Mouse (Mus musculus): ENCODE data around the gene Lbx1. TPM values are rescaled to one million over a fixed set of nuclear protein-coding genes. Genes with fewer than 3 reads are reported as not detected.

The Lbx1 gene
- total RNA-seq, 2 experiments from 2014 or later, result 0.30 to 1.4 TPM

- no peak for DNase-seq
Observed at GRCm38 (mm10) chr19:45234191-45234770, 1.3 kb downstream of the Lbx1 start.

GRCm38 (mm10) chr19:45233496-45234127 is 2.0 kb downstream of the Lbx1 start:
- no peak for DNase-seq

GRCm38 (mm10) chr19:45232443-45233410 is 2.9 kb downstream of the Lbx1 start:
- DNase-seq, result no peak

DNA sequence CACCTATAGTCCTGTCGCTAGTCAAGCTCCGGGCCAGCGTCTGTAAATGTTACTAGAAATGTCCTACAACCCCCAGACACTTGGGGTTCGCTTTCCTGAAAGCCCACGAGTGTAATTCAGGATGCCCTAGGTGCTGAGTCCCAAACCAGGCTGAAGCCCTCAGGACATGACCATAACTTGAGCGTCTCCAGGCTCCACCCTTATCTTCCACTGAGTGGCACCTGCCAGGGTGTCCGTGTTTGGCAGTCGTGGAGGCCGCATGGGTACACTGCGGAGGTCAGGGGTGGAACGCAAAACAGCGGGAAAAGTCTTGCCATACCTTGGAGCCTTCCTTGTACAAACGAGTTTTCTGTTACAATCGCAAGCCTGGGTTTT is 3.6 kb downstream of the Lbx1 start:
- no peak for DNase-seq

DNA sequence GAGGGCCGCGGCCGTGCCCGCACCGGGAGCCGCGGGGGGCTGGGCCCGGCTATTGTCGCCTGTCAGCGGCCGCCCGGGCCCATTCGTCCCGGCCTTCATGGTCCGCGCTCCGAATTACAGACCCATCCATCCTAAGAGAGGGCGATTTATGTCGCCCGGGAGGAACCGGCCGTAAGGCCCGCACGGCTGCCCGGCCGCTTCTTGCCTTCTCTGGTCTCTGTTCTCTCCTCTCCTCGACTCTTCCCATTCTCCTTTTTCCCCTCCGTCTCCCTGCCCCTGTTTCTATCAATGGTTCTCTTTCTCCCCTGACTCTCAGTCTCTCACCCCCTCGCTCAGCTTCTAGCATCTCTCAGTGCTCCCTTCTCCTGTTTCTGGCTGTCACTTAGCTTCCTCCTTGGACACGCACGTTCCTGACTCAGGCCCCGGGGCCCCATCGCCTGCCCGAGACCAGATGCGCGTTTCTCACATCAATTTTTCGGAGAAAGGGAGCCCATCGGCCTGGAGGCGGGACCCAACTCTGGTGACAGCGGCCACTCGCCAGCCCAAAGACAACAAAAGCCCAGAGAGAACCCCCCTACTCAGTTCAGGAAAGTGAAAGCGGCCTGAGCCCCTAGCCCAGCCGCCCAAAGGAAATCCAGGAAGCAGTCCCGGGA is 4.1 kb downstream of the Lbx1 start:
- DNase-seq, result no peak

DNA sequence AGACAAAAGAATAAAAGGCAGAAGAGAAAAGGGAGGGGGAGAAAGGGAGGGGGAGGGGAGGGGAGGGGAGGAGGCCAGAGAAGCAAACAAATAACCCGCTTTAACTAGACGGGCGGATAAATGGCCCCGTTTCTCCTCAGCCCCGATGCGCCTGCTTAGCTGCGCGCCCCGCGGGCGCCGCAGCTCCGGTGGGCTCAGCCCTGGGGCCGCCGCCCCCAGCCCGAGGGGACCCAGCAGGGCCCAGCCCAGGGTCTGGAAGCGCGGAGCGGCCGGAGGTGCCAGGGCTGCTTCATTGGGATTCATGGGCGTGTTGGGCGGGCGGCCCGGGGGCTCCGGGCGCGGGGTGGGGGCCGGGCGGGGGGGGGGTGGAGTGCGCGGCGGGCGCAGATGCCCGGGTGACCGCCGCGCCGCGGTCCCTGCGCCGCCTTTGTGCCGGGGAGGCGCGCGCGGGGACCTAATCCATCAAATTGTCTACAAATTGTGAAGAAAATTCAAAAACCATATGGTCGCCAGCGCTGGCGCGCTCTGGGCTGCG is 4.7 kb downstream of the Lbx1 start:
- no peak for DNase-seq

DNA sequence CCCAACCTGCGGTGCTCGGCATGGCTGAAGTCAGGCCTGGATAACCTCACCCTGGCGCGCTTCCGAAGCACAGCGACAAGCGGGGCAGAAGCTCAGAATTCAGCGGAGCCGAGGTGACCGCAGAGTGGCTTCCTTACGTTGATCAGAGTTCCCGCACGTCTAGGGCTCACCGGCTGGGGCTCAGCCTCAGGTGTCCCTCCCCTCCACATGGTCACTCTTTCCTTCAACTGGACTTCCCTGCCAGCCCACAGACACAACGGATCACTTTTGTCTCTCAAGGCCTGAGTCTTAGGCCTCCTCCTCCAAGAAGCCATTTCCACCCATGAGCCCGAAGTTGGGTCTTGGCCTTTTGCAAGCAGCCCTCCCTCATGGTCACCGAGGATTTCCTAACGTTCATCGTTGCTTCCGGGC is 5.4 kb downstream of the Lbx1 start:
- DNase-seq, result no peak

GRCm38 (mm10) chr19:45229378-45230135 is 6.1 kb downstream of the Lbx1 start:
- DNase-seq, result no peak

DNA sequence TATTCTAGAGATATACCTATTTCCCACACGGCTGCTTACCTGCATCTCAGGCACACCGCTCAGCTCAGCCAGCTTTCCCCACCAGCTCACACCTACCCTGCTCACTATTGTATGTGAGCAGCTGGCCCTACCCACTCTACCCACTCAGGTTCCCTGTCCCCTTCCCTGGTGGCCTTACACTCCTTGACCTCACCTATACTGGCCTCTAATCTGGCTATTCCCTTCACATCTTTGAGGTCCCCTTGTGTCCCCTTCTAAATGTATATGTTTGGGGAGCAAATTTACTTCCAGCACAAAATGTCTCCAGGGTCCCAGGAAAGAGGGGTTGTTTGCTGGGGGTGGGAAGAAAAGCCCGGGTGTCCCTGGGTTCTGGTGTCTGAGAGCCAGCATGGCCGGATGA is 6.8 kb downstream of the Lbx1 start:
- no peak for DNase-seq

- DNase-seq, result no peak
Observed at GRCm38 (mm10) chr19:45228097-45228496, 7.5 kb downstream of the Lbx1 start.

- DNase-seq, result no peak
Observed at GRCm38 (mm10) chr19:45227671-45228070, 7.9 kb downstream of the Lbx1 start.

- no peak for DNase-seq
Observed at GRCm38 (mm10) chr19:45227049-45227448, 8.6 kb downstream of the Lbx1 start.

GRCm38 (mm10) chr19:45226246-45226645 is 9.4 kb downstream of the Lbx1 start:
- DNase-seq, result no peak

DNA sequence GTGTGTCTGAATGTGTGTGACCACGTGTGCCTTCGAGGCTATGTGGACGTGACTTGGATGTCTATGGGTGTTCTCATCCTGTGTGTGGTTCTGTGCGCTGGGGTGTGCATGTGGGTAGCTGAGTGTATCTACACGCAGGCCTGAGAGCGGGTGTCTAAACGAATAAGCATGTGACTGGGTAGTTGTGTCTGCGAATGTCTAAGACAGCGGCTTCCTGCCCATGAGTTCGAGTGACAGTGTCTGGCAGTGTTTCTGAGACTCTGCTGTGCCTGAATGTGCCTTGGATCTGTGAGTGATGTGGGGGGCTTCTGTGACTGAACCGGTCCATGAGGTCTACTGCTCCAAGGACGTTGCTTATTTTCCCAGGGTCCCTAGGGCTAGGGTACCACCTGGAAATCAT is 10.5 kb downstream of the Lbx1 start:
- DNase-seq, result no peak

- DNase-seq, result no peak
Observed at GRCm38 (mm10) chr19:45224286-45224559, 11.4 kb downstream of the Lbx1 start.

DNA sequence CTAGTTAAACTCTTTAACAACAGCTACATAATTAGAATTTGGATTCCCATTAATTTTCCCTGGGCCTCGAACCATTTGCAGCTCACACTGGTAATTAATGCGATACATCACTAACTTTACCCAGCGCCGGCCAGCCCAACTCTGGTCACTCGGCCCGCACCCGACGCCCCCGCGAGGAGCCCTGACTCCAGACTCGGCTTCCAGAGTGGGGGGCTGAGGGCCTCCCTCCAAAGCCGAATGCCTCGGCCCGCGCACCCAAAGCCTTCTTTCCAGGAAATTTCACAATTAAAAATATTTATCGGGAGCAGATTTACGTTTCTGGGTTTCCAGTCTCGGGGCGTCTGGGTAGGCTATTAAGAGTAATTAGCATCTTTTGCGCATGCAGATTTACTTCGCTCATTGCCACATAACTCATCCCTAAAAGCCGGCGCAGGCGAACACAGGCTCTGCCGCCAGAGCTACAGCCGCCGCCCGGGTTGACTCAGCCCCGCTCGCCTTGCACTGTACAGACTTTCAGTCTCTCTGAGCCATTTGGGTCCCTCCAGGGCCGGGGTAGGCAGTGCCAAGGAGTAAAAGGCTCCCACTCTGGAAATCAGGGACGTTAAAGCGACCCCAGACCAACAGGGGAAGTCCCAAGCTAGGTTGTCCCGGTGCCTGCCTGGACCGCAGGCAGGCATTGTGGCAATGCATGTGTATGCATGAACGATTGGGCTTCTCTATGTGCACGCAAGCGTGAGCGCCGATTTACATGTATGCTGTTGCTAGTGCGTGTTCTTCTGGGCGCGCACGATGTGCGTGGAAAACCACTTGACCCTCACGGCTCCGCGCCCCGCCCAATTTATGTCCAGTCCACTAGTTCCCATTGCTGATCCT is 12.0 kb downstream of the Lbx1 start:
- DNase-seq, result no peak

GRCm38 (mm10) chr19:45222141-45222782 is 13.3 kb downstream of the Lbx1 start:
- no peak for DNase-seq

GRCm38 (mm10) chr19:45221458-45221783 is 14.2 kb downstream of the Lbx1 start:
- DNase-seq, result no peak

DNA sequence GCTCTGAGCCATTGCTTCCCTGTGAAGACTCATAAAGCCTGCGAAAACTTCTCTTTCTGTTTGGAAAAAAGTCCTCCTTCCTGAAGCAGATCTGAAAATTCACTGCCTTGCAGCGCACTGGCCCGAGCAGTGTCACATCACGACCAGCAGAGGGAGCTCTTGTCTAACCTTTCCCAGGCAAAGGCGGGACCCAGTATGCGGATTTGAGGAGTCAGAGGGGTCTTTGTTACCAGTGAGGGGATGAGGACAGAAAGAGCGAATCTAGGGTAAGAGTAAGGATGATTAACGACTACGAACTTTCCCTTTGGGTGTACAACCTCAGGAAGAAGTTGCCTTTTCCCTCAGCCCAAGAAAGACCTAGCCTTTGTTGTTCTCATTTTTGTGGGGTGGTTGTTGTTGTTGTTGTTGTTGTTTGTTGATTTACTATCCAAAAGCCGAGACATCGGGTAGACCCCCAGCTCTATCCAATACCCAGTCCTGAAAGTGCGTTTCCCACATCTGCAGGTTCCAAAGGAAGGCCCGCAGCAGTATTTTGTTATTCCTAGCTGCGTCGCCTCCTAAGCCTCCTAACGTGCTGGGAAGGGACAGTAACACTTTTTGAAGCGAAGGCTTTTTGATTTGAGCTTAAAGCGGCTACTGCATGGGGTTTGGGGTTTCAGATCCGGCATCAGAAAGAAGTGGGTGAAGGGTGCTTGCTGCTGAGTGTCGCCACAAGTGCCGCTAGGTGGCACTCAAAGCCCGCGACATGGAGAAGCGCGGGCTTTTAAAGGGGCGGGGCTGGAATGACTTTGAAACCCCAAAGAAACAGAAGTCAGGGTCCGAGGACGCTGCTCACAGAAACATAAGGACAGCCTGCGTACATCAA is 14.8 kb downstream of the Lbx1 start:
- peak; percentile 86 for DNase-seq

- peak; percentile 73 for DNase-seq
Observed at GRCm38 (mm10) chr19:45216240-45216639, 19.4 kb downstream of the Lbx1 start.

Measured in adrenal gland, postnatal 10 days (tissue).